Mouse (Mus musculus) lung, postnatal 0 days (tissue): ENCODE measurements around the gene Zdhhc8.

Source experiments
- CTCF ChIP-seq: IDR thresholded peaks from 2 replicates; pipeline ENCODE4 v1.5.1; 2016; ENCODE audit warnings: antibody characterized with exemption, mild to moderate bottlenecking
- EP300 ChIP-seq: IDR thresholded peaks from 2 replicates; pipeline ENCODE4 v1.6.1; 2016; ENCODE audit warnings: antibody characterized with exemption, mild to moderate bottlenecking, control low read depth

- TF ChIP-seq EP300, result no peak
- no peak for TF ChIP-seq CTCF
These were observed 3.9 kb downstream of the Zdhhc8 start for GRCm38 (mm10) chr16:18231047-18231446.
